Mouse (Mus musculus): ENCODE data around the gene Tmem33.

Tmem33 gene

DNA sequence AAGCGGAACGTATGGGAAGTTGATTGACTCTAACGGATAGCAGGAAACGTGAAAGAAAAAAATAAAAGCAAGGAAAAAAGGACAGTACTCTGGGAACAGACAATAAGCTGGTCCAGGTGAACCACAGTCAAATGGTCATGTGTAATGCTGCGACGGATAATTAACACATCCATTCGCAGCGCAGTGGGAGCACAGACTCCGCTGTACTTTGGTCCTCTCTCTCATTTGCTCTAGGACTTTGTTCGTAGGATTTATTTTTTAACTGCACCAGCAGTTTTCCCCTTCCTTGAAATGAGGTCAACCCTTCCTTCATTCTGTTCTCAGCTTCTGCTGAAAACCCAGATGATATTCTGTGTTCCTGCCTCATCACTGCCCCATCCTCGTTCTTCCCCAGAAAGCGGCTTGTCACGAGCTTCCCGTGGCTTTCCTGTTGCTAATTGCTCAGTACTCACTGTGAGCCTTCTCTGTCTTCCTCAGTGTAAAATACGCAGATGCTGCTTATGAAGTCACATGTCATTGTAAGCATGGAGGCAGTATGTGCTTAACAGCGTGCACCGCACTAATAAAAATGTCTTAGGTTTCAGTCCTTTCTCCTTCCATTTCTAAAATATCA is 61.4 kb downstream of the Tmem33 start:
- DNase-seq (ENCODE audit: low spot score) = no peak

DNA sequence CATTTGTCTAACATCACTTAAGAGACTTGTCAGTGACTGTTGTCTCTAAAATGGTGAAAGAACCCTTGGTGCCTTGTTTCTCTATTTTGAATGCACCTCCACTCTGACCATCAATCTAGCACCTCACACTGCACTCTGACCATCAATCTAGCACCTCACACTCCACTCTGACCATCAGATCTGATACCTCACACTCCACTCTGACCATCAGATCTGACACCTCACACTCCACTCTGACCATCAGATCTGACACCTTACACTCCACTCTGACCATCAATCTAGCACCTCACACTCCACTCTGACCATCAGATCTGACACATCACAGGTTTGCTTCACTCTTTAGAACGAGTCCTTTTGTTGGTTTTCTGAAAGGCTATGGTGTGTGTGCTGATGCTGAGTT is 63.7 kb downstream of the Tmem33 start:
- no peak for DNase-seq (ENCODE audit: low spot score)

DNA sequence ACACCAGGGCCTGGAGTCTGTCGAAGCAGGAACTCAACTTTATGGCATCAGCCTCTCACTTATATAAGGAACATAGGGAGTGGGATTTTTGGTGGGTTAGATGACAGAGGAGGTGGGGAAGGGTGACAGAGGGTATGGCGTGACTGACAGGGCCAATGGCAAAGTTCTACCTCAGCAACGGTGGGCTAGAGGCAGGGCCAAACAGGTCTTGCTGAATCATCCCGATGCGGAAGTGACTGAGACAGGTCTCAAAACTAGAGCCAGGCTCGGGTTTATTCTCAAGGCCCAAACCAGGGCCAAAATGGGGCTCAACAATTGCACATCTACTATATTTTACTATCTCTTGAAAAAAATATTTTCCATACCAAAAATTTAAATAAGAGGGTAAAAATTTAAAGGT is 80.4 kb downstream of the Tmem33 start:
- no peak for DNase-seq (ENCODE audit: low spot score)
